Comparison of ENCODE assay signal across 17 mouse cellular contexts in genomic region chr2:112341117-112341516, GRCm38 (mm10). TPM values are rescaled to one million over a fixed set of nuclear protein-coding genes. Genes with fewer than 3 reads are reported as not detected.
DNase-seq lines count a peak whose midpoint lies in the region.
"Had no signal": no experiment of that assay in that cellular context is flagged by ENCODE, and none has a peak within 500 bp of the region (broad histone marks: within the 10 kb centered on the region; RNA-seq: fewer than 3 reads in every experiment).

No protein-coding gene starts in this region.

- peak; percentile 13 for DNase-seq in adrenal gland, adult 2 months
- DNase-seq in adrenal gland, adult 8-10 months: no peak
- peak; percentile 72 for DNase-seq in heart, adult 11 months
- DNase-seq in heart, postnatal 36 days: no peak
- DNase-seq in kidney, postnatal 14 days: peak; percentile 17
- no peak for DNase-seq in kidney, adult 18-20 months
- DNase-seq in adrenal gland, postnatal 25 days: peak; percentile 15
- no peak for DNase-seq in thymus, adult 18-20 months
- DNase-seq: cerebellum, adult 11-12 months; cerebellum, adult 8-10 months; cerebellum, postnatal 10 days; cerebellum, postnatal 36 days; embryo, embryonic 11 days; gastrocnemius, postnatal 10 days; gastrocnemius, postnatal 36 days; heart, adult 18-20 months; kidney, adult 11 months had no signal

- intact Hi-C loops in heart, postnatal 36 days (cut with DNase I): no loop called here

RNA-seq across cellular contexts. Expression of gene Emc4, which starts 26.7 kb away (rescaled TPM):
- total RNA-seq in adrenal gland, adult 2 months (2021): 10 to 100 TPM; 86.4 to 98.8 TPM
- polyA plus RNA-seq in adrenal gland, adult 2 months (2012; rRNA removed): 71.4 and 74.1 TPM in 2 replicates
- 100 to 1,000 TPM in 2 of 4 experiments, 10 to 100 TPM in 2; 86.5 to 106 (median 95.5) TPM for total RNA-seq in adrenal gland, adult 8-10 months (2022)
- total RNA-seq in heart, postnatal 36 days (2021): 10 to 100 TPM; 61.7 to 64.6 TPM
- 89.3 and 92.2 TPM in 2 replicates for total RNA-seq in adrenal gland, postnatal 25 days (2021)

RNA-seq across cellular contexts. Expression of gene Katnbl1, which starts 37.9 kb away (rescaled TPM):
- 10 to 100 TPM; 10.4 to 10.5 TPM for total RNA-seq in adrenal gland, adult 2 months (2021)
- 0.30 and 0.35 TPM in 2 replicates for polyA plus RNA-seq in adrenal gland, adult 2 months (2012; rRNA removed)
- 10 to 100 TPM; 10.8 to 13.9 (median 12.1) TPM for total RNA-seq in adrenal gland, adult 8-10 months (2022)
- total RNA-seq in heart, postnatal 36 days (2021): 1 to 10 TPM; 4.4 to 5.0 TPM
- 10.8 and 12.0 TPM in 2 replicates for total RNA-seq in adrenal gland, postnatal 25 days (2021)

Comparison
In these comparisons a context has a peak if more than half of its experiments do, and no peak if none do; other contexts are left out.
1. DNase-seq: peak in adrenal gland, adult 2 months (single experiment), heart, adult 11 months (single experiment), kidney, postnatal 14 days (single experiment) and adrenal gland, postnatal 25 days (single experiment); none in adrenal gland, adult 8-10 months (single experiment), heart, postnatal 36 days (0 of 2), kidney, adult 18-20 months (single experiment) and thymus, adult 18-20 months (0 of 2).